Mouse (Mus musculus) ES-CJ7 (cell line): ENCODE measurements around the gene Olfr221.
"Not testable (repeated sequence)": the region's sequence is repeated elsewhere in the genome, so short reads cannot be mapped to it uniquely, and the experiment has no call there.

Experiments used
- DNase-seq: peaks from one replicate; pipeline ENCODE4 v3.0.0; 2011; ENCODE audit warnings: low read depth, low spot score

The Olfr221 gene

GRCm38 (mm10) chr14:52042359-52042758 is at the start of gene Olfr221:
Gene Olfr221 (minus strand): TSS chr14:52042459.
- DNase-seq = not testable (repeated sequence)

GRCm38 (mm10) chr14:52083083-52083482 is 40.8 kb upstream of the Olfr221 start:
- DNase-seq = no peak

- DNase-seq = peak; percentile 18
Observed at GRCm38 (mm10) chr14:52071599-52072137, 29.4 kb upstream of the Olfr221 start.

- peak; percentile 98 for DNase-seq
Observed at GRCm38 (mm10) chr14:52066135-52066534, 23.9 kb upstream of the Olfr221 start.

- no peak for DNase-seq
Observed at GRCm38 (mm10) chr14:52061798-52062197, 19.5 kb upstream of the Olfr221 start.

GRCm38 (mm10) chr14:52060800-52061199 is 18.5 kb upstream of the Olfr221 start:
- DNase-seq = no peak

GRCm38 (mm10) chr14:52059982-52060381 is 17.7 kb upstream of the Olfr221 start:
- peak; percentile 12 for DNase-seq

- peak; percentile 37 for DNase-seq
Observed at GRCm38 (mm10) chr14:52052720-52053119, 10.5 kb upstream of the Olfr221 start.

- DNase-seq = no peak
Observed at GRCm38 (mm10) chr14:52045966-52046565, 3.8 kb upstream of the Olfr221 start.

- DNase-seq = peak; percentile 78
Observed at GRCm38 (mm10) chr14:52044901-52045678, 2.8 kb upstream of the Olfr221 start.

GRCm38 (mm10) chr14:52043446-52043845 is 1.2 kb upstream of the Olfr221 start:
- DNase-seq = no peak

GRCm38 (mm10) chr14:52039332-52039731 is 2.9 kb downstream of the Olfr221 start:
- no peak for DNase-seq

- DNase-seq = no peak
Observed at GRCm38 (mm10) chr14:52035926-52036325, 6.3 kb downstream of the Olfr221 start.

GRCm38 (mm10) chr14:52026342-52026741 is 15.9 kb downstream of the Olfr221 start:
- DNase-seq = no peak

- DNase-seq = no peak
Observed at GRCm38 (mm10) chr14:52024133-52024532, 18.1 kb downstream of the Olfr221 start.

- peak; percentile 98 for DNase-seq
Observed at GRCm38 (mm10) chr14:52022709-52023459, 19.4 kb downstream of the Olfr221 start.

- DNase-seq = peak; percentile 90
Observed at GRCm38 (mm10) chr14:52022244-52022708, 20.0 kb downstream of the Olfr221 start.

GRCm38 (mm10) chr14:52021568-52022212 is 20.6 kb downstream of the Olfr221 start:
- DNase-seq = no peak

- DNase-seq = no peak
Observed at GRCm38 (mm10) chr14:52021138-52021529, 21.1 kb downstream of the Olfr221 start.

GRCm38 (mm10) chr14:52020486-52021137 is 21.6 kb downstream of the Olfr221 start, which contains the start of gene Zfp219:
Gene Zfp219 (minus strand): TSS chr14:52020733.
- DNase-seq = peak; percentile 94
